Mouse (Mus musculus): ENCODE measurements around the gene Kcnip2. TPM values are rescaled to one million over a fixed set of nuclear protein-coding genes. Genes with fewer than 3 reads are reported as not detected.

Gene Kcnip2
- polyA plus RNA-seq, 1 experiment from 2014 or later = 0.28 TPM

GRCm38 (mm10) chr19:45743619-45744018, 72.2 kb downstream of the Kcnip2 start:
- DNase-seq (ENCODE audit: low spot score) = no peak
- H3K27me3 ChIP-seq (ENCODE audit: control insufficient read depth, insufficient read depth, low read length) = peaks cover 70% of the 10 kb centered on the region
- H3K27ac ChIP-seq (replicated peaks; ENCODE audit: low read depth, low read length) = no peak overlapping the region
- H3K4me2 ChIP-seq (ENCODE audit: low read depth, severe bottlenecking) = no peak overlapping the region
- peaks cover 22% of the 10 kb centered on the region for H3K4me1 ChIP-seq (ENCODE audit: control insufficient read depth, insufficient read depth, low read length)
- no peak overlapping the region for H3K4me3 ChIP-seq (ENCODE audit: low read depth, low read length)
- no peaks in the 10 kb centered on the region for H3K9me3 ChIP-seq (ENCODE audit: control insufficient read depth, low read length)
- H3K36me3 ChIP-seq (ENCODE audit: control insufficient read depth, insufficient read depth, low read length) = no peaks in the 10 kb centered on the region
- whole genome bisulfite sequencing = 12% methylated on average over 7 of the region's 7 CpGs
- no peak for ATAC-seq (ENCODE audit: insufficient number of reproducible peaks, low FRiP score, low TSS enrichment, low read depth)
- H3K9ac ChIP-seq (ENCODE audit: low read length) = no peak overlapping the region

GRCm38 (mm10) chr19:45742984-45743575, 72.8 kb downstream of the Kcnip2 start:
- peaks cover 19% of the 10 kb centered on the region for H3K4me1 ChIP-seq (ENCODE audit: control insufficient read depth, insufficient read depth, low read length)
- peak overlapping the region; percentile 88 for H3K4me2 ChIP-seq (ENCODE audit: low read depth, severe bottlenecking)
- peak; percentile 52 for DNase-seq (ENCODE audit: low spot score)

DNA sequence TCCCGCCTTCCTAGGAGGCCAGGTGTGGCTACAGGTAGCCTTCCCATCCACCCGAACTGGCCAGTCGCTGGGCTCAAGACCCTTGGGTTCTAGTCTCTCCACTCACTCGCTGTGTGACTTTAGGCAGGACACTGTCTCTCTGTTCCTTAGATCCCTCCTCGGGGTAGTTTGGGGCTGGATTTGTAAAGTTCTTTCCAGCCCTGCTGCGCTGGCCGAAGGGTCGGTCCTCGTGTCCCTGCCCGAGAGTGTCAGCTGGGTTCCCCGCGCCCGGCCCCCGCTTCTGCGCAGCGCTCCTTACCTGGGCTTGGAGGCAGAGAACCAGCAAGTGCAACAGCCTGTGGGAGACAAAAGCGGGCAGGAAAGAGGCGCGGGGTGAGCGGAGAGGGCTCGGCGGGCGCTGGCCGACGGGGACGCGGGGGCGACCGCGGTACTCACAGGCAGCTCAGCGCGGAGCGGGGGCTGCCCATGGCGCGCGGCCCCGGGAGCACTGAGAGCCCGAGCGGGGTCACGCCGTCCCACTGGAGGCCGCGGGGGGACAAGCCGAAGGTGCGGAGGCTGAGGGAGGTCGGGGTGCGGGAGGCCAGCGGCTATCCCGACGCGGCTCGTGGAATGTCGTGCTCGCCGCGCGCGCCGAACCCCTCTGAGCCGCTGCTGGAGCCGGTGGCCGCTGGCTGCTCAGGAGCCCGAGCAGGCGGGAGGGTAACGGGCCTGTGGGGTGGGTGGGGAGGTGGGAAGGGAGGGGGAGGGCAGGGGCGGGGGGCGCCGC, 73.5 kb downstream of the Kcnip2 start, which contains the start of gene Fgf8:
TSS of gene Fgf8 (minus strand) at position 698 of the 766 bp plus-strand sequence.
- Histone ChIP-seq H3K4me1 (ENCODE audit: control insufficient read depth, insufficient read depth, low read length) (peaks cover 20% of the 10 kb centered on the region), H3K27ac (replicated peaks; ENCODE audit: low read depth, low read length) (no peak within 1 kb of the TSS), H3K9ac (ENCODE audit: low read length) (peak within 1 kb of the TSS; percentile 34), H3K4me3 (ENCODE audit: low read depth, low read length) (peak within 1 kb of the TSS; percentile 42), H3K4me2 (ENCODE audit: low read depth, severe bottlenecking) (peak within 1 kb of the TSS; percentile 88), H3K27me3 (ENCODE audit: control insufficient read depth, insufficient read depth, low read length) (peaks cover 82% of the 10 kb centered on the region), H3K9me3 (ENCODE audit: control insufficient read depth, low read length) (no peaks in the 10 kb centered on the region), H3K36me3 (ENCODE audit: control insufficient read depth, insufficient read depth, low read length) (no peaks in the 10 kb centered on the region)
- ATAC-seq (ENCODE audit: insufficient number of reproducible peaks, low FRiP score, low TSS enrichment, low read depth) (no peak), DNase-seq (ENCODE audit: low spot score) (peak; percentile 60)
- under 1% methylated on average over 38 of the region's 68 CpGs for WGBS

More at GRCm38 (mm10) chr19:45742984-45743575, 72.8 kb downstream of the Kcnip2 start:
- Histone ChIP-seq H3K36me3 (ENCODE audit: control insufficient read depth, insufficient read depth, low read length) (no peaks in the 10 kb centered on the region), H3K4me3 (ENCODE audit: low read depth, low read length) (peak overlapping the region; percentile 42; the same call in 1 of the 2 replicates), H3K9ac (ENCODE audit: low read length) (no peak overlapping the region; the same call in 1 of the 2 replicates), H3K27ac (replicated peaks; ENCODE audit: low read depth, low read length) (no peak overlapping the region), H3K27me3 (ENCODE audit: control insufficient read depth, insufficient read depth, low read length) (peaks cover 75% of the 10 kb centered on the region), H3K9me3 (ENCODE audit: control insufficient read depth, low read length) (no peaks in the 10 kb centered on the region)
- ATAC-seq (ENCODE audit: insufficient number of reproducible peaks, low FRiP score, low TSS enrichment, low read depth) = no peak
- under 1% methylated on average over 20 of the region's 44 CpGs for WGBS

Other genes with a start within 250 kb of the Kcnip2 start
- gene Fbxw4, start 155.7 kb downstream of the Kcnip2 start, polyA plus RNA-seq (2014; fragmentation: Nextera tagmentation; extraction: Ambion mirVana) = 3.3 and 4.4 TPM in 2 replicates
- gene Fgf8, start 73.1 kb downstream of the Kcnip2 start, polyA plus RNA-seq (2014; fragmentation: Nextera tagmentation; extraction: Ambion mirVana) = 42.8 and 46.1 TPM in 2 replicates
- 15.9 and 19.5 TPM in 2 replicates for gene Npm3, start 66.5 kb downstream of the Kcnip2 start, polyA plus RNA-seq (2014; fragmentation: Nextera tagmentation; extraction: Ambion mirVana)
- gene Mgea5, start 32.2 kb downstream of the Kcnip2 start, polyA plus RNA-seq (2014; fragmentation: Nextera tagmentation; extraction: Ambion mirVana) = 65.5 and 75.1 TPM in 2 replicates
- gene Armh3, start 182.4 kb upstream of the Kcnip2 start, polyA plus RNA-seq (2014; fragmentation: Nextera tagmentation; extraction: Ambion mirVana) = 15.0 and 16.3 TPM in 2 replicates
- 2.7 and 3.1 TPM in 2 replicates for gene Hps6, start 187.4 kb upstream of the Kcnip2 start, polyA plus RNA-seq (2014; fragmentation: Nextera tagmentation; extraction: Ambion mirVana)
- 55.2 and 55.5 TPM in 2 replicates for gene Pprc1, start 228.8 kb upstream of the Kcnip2 start, polyA plus RNA-seq (2014; fragmentation: Nextera tagmentation; extraction: Ambion mirVana)
- gene Ldb1, start 229.2 kb upstream of the Kcnip2 start, polyA plus RNA-seq (2014; fragmentation: Nextera tagmentation; extraction: Ambion mirVana) = 93.1 and 97.6 TPM in 2 replicates